Mouse (Mus musculus) lung, embryonic 16.5 days (tissue): ENCODE measurements around the gene Nfatc2ip. TPM values are rescaled to one million over a fixed set of nuclear protein-coding genes. Genes with fewer than 3 reads are reported as not detected.

Experiments used
- ATAC-seq: fragments of 200-750 bp; cut with Nextera tagmentation; 2 replicates; pipeline ENCODE4 v1.8.0; 2017; ENCODE audit warnings: low read depth, mild to moderate bottlenecking, moderate library complexity
- H3K27ac ChIP-seq: fragments of 300-500 bp; sonication (generic); 2 replicates; pipeline ENCODE4 v1.5.1; 2014; ENCODE audit warnings: mild to moderate bottlenecking, control low read depth, low read length
- H3K27me3 ChIP-seq: fragments of 300-500 bp; sonication (generic); 2 replicates; pipeline ENCODE4 v1.6.1; 2014; ENCODE audit warnings: low read depth, low read length, mixed read lengths; ENCODE audit not compliant: control insufficient read depth, insufficient read depth
- H3K36me3 ChIP-seq: fragments of 300-500 bp; sonication (generic); 2 replicates; pipeline ENCODE4 v1.6.1; 2014; ENCODE audit warnings: low read length; ENCODE audit not compliant: control insufficient read depth, insufficient read depth
- H3K4me1 ChIP-seq: fragments of 300-500 bp; sonication (generic); replicated peaks from 2 replicates; pipeline ENCODE4 v1.6.1; 2014; ENCODE audit warnings: low read length, mixed read lengths; ENCODE audit not compliant: control insufficient read depth, insufficient read depth
- H3K4me2 ChIP-seq: fragments of 300-500 bp; sonication (generic); 2 replicates; pipeline ENCODE4 v1.6.1; 2014; ENCODE audit warnings: low read depth, low read length, control low read depth
- H3K4me3 ChIP-seq: fragments of 300-500 bp; sonication (generic); 2 replicates; pipeline ENCODE4 v1.5.1; 2014; ENCODE audit warnings: mild to moderate bottlenecking, low read length, control low read depth
- H3K9ac ChIP-seq: fragments of 300-500 bp; sonication (generic); 2 replicates; pipeline ENCODE4 v1.6.1; 2014; ENCODE audit warnings: low read length, control low read depth
- H3K9me3 ChIP-seq: fragments of 300-500 bp; sonication (generic); 2 replicates; pipeline ENCODE4 v1.6.1; 2016; ENCODE audit warnings: low read length; ENCODE audit not compliant: control insufficient read depth
- WGBS: fragments of 180-500 bp; shearing (Covaris S2); extraction: QIAGEN DNeasy Blood & Tissue Kit; methylation state at CpG from one replicate; pipeline ENCODE4 v1.1.7; 2014; 5-methylcytosine and 5-hydroxymethylcytosine counted together
- polyA plus RNA-seq: library from polyadenylated mRNA; unstranded; fragments of >200 nt; fragmentation: Nextera tagmentation; extraction: Ambion mirVana; gene quantifications from 2 replicates; pipeline ENCODE4 v1.2.1, GENCODE M21; 2015

Nfatc2ip gene
- polyA plus RNA-seq, 1 experiment from 2014 or later: 2.4 TPM

- 80% methylated on average over 3 of the region's 3 CpGs for WGBS
- Histone ChIP-seq H3K4me2 (no peak overlapping the region), H3K9ac (no peak overlapping the region), H3K36me3 (no peaks in the 10 kb centered on the region), H3K27me3 (no peaks in the 10 kb centered on the region), H3K9me3 (no peaks in the 10 kb centered on the region), H3K27ac (no peak overlapping the region), H3K4me3 (no peak overlapping the region), H3K4me1 (no peaks in the 10 kb centered on the region)
- no peak for ATAC-seq
These were observed 42.6 kb downstream of the Nfatc2ip start for GRCm38 (mm10) chr7:126353994-126354365.

GRCm38 (mm10) chr7:126353251-126353993 is 43.1 kb downstream of the Nfatc2ip start:
- Histone ChIP-seq H3K36me3 (no peaks in the 10 kb centered on the region), H3K4me3 (no peak overlapping the region), H3K9me3 (no peaks in the 10 kb centered on the region), H3K9ac (no peak overlapping the region), H3K4me2 (no peak overlapping the region), H3K27ac (no peak overlapping the region), H3K4me1 (no peaks in the 10 kb centered on the region), H3K27me3 (no peaks in the 10 kb centered on the region)
- 57% methylated on average over 11 of the region's 11 CpGs for WGBS
- no peak for ATAC-seq

- Histone ChIP-seq H3K36me3 (no peaks in the 10 kb centered on the region), H3K9ac (no peak overlapping the region), H3K9me3 (no peaks in the 10 kb centered on the region), H3K27me3 (no peaks in the 10 kb centered on the region), H3K27ac (no peak overlapping the region), H3K4me1 (no peaks in the 10 kb centered on the region), H3K4me2 (peak overlapping the region; percentile 12), H3K4me3 (peak overlapping the region; percentile 5; the same call in 1 of the 2 replicates)
- 37% methylated on average over 10 of the region's 10 CpGs for WGBS
- peak; percentile 54; the same call in 1 of the 2 replicates for ATAC-seq
These were observed 45.1 kb downstream of the Nfatc2ip start for GRCm38 (mm10) chr7:126351419-126351951.

- ATAC-seq: no peak
- Histone ChIP-seq H3K9me3 (no peaks in the 10 kb centered on the region), H3K4me3 (peak overlapping the region; percentile 5), H3K4me2 (peak overlapping the region; percentile 12), H3K27me3 (no peaks in the 10 kb centered on the region), H3K36me3 (no peaks in the 10 kb centered on the region), H3K27ac (no peak overlapping the region), H3K4me1 (no peaks in the 10 kb centered on the region), H3K9ac (no peak overlapping the region)
- WGBS: 47% methylated on average over 20 of the region's 20 CpGs
These were observed 45.7 kb downstream of the Nfatc2ip start for GRCm38 (mm10) chr7:126350748-126351418.

- Histone ChIP-seq H3K36me3 (no peaks in the 10 kb centered on the region), H3K4me1 (no peaks in the 10 kb centered on the region), H3K4me3 (no peak overlapping the region), H3K27me3 (no peaks in the 10 kb centered on the region), H3K9me3 (no peaks in the 10 kb centered on the region), H3K4me2 (no peak overlapping the region), H3K27ac (no peak overlapping the region), H3K9ac (no peak overlapping the region)
- 43% methylated on average over 8 of the region's 8 CpGs for WGBS
- no peak for ATAC-seq
These were observed 48.2 kb downstream of the Nfatc2ip start for GRCm38 (mm10) chr7:126348293-126348692.

- no peaks in the 10 kb centered on the region for H3K4me1 ChIP-seq
- no peak overlapping the region for H3K9ac ChIP-seq
- no peaks in the 10 kb centered on the region for H3K27me3 ChIP-seq
- no peak overlapping the region for H3K4me2 ChIP-seq
- no peaks in the 10 kb centered on the region for H3K36me3 ChIP-seq
- no peaks in the 10 kb centered on the region for H3K9me3 ChIP-seq
- no peak overlapping the region for H3K4me3 ChIP-seq
- no peak overlapping the region for H3K27ac ChIP-seq
- WGBS: 41% methylated on average over 1 of the region's 1 CpGs
- ATAC-seq: no peak
These were observed 49.4 kb downstream of the Nfatc2ip start for GRCm38 (mm10) chr7:126347098-126347497.

- Histone ChIP-seq H3K4me3 (no peak overlapping the region), H3K27ac (no peak overlapping the region), H3K27me3 (no peaks in the 10 kb centered on the region), H3K9me3 (no peaks in the 10 kb centered on the region), H3K4me1 (no peaks in the 10 kb centered on the region), H3K9ac (no peak overlapping the region), H3K36me3 (no peaks in the 10 kb centered on the region), H3K4me2 (no peak overlapping the region)
- ATAC-seq: no peak
- WGBS: 36% methylated on average over 3 of the region's 3 CpGs
These were observed 50.6 kb downstream of the Nfatc2ip start for GRCm38 (mm10) chr7:126345969-126346368.

GRCm38 (mm10) chr7:126345557-126345956 is 51.0 kb downstream of the Nfatc2ip start:
- Histone ChIP-seq H3K4me2 (no peak overlapping the region), H3K27ac (no peak overlapping the region), H3K36me3 (no peaks in the 10 kb centered on the region), H3K4me3 (no peak overlapping the region), H3K9ac (no peak overlapping the region), H3K27me3 (no peaks in the 10 kb centered on the region), H3K9me3 (no peaks in the 10 kb centered on the region), H3K4me1 (no peaks in the 10 kb centered on the region)
- 44% methylated on average over 3 of the region's 3 CpGs for WGBS
- no peak for ATAC-seq

GRCm38 (mm10) chr7:126340896-126341295 is 55.6 kb downstream of the Nfatc2ip start:
- H3K9ac ChIP-seq: no peak overlapping the region
- no peak for ATAC-seq
- H3K27me3 ChIP-seq: no peaks in the 10 kb centered on the region
- H3K4me2 ChIP-seq: no peak overlapping the region
- H3K4me3 ChIP-seq: no peak overlapping the region
- 37% methylated on average over 6 of the region's 6 CpGs for WGBS
- no peaks in the 10 kb centered on the region for H3K4me1 ChIP-seq
- H3K9me3 ChIP-seq: no peaks in the 10 kb centered on the region
- H3K36me3 ChIP-seq: no peaks in the 10 kb centered on the region
- no peak overlapping the region for H3K27ac ChIP-seq
